Mouse (Mus musculus) erythroid progenitor cell, adult 5-6 weeks (primary cell): Measurements from ENCODE around the gene Scnn1a. TPM values are rescaled to one million over a fixed set of nuclear protein-coding genes. Genes with fewer than 3 reads are reported as not detected.
A peak's percentile ranks its signal among the peaks of the same experiment; 100 is the strongest.
"Not testable (repeated sequence)": the region's sequence is repeated elsewhere in the genome, so short reads cannot be mapped to it uniquely, and the experiment has no call there.

Experiments
- ATAC-seq: replicated peaks from 2 replicates; pipeline ENCODE4 v1.8.0; 2016; ENCODE audit warnings: moderate number of reproducible peaks, mild to moderate bottlenecking, moderate TSS enrichment, inconsistent platforms; ENCODE audit not compliant: poor library complexity, low FRiP score, severe bottlenecking
- total RNA-seq, 2 experiments: library from RNA; stranded (forward) in 1 of 2; stranded (reverse) in 1 of 2; fragments of 150-400 nt in 1 of 2; fragments of 186-747, 209-891 nt in 1 of 2; gene quantifications; 2 replicates each; pipeline versions ENCODE4 v1.2.3 to v1.2.4; 2015 to 2017; ENCODE audit warnings: low replicate concordance in 2 of 2

Scnn1a gene
- total RNA-seq (2015; ENCODE audit: low replicate concordance), result 2.9 and 7.6 TPM in 2 replicates
- total RNA-seq (2017; ENCODE audit: low replicate concordance), result not detected in 2 replicates

DNA sequence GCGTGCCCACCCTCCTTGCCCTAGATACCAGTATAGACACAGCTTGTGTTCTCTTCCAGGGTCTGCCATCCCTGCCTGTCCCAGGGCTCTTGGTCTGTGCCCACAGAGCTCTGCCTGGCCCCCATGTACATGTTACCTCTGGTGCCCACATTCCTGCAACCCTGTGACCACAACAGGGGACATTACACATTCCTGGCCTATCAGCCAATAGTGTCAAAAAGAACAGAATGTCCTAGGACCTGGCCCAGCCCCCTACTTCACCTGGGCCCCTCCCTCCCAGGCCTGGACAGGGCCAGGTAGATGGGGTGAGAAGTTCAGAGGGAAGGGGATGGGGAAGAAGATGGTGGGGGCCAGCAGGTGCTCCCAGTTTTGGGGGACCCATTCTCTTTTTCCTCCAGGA is at the start of gene Scnn1a:
TSS of gene Scnn1a (plus strand) at position 337 of the 400 bp plus-strand sequence.
- no peak for ATAC-seq

DNA sequence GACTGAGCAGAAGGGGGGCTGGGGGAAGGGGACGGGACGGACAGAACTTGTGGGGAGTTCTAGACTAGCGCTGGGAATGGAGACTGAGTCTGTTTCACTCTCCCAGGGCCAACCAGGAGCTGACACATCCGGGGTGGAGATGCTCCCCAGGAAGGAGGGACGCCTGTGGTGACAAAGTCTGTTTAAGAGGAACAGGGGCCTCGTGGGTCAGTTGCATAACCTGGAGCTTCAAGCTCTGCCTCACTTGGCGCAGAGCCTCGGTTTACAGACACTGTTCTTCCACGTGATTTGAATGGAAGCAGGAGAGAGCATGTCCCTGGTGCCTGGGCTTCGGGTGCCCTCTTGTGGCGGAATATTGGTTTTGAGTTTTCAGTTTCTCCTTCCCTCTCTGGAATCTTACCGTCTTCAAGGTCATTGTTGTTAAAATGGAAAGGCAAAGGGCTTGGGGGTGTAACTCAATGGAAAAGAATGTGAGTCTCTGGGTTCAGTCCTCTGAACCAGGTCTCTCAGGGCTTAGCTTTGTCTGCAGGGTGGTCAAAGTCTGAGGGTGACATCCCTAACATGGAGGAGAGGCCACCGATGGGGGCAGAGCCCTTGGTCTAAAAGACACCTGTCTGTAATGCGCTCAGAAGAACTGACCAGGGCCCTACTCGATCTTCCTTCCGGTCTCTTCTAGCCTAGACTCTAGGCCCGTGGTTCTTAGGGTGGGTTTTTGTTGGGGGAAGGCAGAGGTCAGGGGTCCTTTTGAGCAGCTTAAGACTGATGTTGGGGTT is 48.8 kb upstream of the Scnn1a start:
- ATAC-seq, result peak; percentile 55

DNA sequence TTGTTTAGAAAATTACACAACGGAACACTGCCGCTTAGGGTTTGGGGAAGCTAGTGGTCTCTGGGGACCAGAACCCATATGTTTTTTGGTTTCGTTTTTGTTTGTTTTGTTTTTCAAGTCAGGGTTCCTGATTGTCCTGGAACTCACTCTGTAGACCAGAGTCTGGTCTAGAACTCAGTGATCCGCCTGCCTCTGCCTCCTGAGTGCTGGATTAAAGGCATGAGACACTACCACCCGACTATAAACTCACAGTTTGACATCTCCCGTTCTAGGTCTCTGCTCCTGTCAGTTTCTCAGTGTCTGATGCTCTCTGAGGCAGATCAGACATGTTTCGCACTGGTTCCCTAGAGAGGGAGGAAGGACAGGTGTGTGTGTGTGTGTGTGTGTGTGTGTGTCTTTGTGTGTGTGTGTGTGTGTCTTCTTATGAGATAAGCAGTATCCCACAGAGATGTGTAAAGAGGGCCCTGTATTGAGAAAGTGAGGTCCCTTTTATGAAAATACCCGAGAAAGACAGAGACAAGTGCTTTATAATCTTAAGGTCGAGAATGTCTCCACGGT is 48.2 kb upstream of the Scnn1a start:
- ATAC-seq, result no peak

DNA sequence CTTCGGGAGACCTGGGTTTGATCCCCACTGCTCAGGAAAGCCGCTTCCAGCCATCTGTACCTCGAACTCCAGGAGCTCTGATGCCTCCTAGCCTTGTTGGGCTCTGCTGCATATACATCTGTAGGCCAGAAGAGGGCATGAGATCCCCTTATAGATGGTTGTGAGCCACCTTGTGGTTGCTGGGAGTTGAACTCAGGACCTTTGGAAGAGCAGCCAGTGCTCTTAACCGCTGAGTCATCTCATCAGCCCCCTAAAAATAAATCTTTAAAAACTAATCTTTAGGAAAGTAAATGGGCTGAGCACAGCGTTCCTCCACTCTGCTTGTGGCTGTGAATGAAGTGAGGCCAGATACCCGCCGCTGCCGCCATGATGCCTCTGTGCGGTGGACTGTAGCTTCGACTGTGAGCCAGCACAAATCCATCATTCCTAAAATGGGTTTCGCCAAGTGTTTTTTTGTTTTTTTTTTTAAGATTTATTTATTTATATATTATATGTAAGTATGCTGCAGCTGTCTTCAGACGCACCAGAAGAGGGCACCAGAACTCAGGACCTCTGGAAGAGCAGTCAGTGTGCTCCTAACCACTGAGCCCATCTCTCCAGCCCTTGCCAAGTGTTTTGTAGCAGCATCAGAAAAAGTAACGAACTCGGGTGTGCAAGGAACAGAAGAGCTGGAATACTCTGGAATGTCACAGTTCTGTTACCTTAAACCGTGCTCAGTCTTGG is 45.5 kb upstream of the Scnn1a start:
- ATAC-seq, result no peak

DNA sequence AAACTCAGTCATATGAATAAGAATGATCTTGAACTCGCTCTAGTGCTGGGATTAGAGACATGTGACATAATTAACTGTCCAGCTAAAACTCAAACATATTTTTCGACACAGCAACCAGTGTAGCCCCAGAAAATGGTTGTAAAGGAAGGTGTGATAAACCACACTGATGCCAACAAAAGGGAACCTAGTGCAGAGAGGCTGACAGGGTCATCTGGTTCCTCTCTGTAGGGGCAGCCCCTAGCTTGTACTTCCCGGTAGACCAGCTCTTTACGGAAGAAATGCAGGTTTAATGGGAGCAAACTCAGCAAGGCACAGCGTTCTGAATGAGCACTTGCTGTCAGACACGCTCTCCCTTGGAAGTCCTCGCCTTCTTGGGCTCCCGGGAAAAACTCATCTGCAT is 40.7 kb upstream of the Scnn1a start:
- ATAC-seq, result no peak

DNA sequence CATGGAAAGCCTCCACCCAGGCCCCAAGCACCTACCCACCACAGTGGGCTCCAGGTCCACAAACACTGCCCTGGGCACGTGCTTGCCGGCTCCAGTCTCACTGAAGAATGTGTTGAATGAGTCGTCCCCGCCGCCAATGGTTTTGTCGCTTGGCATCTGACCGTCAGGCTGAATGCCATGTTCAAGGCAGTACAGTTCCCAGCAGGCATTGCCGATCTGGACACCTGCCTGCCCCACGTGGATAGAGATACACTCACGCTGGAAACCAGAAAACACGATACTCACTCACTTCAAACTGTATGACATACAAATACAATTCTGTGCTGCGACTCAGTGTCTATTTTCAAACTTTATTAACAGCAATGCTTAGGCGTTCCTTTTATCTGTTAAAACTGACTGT is 37.7 kb upstream of the Scnn1a start:
- ATAC-seq, result not testable (repeated sequence)

DNA sequence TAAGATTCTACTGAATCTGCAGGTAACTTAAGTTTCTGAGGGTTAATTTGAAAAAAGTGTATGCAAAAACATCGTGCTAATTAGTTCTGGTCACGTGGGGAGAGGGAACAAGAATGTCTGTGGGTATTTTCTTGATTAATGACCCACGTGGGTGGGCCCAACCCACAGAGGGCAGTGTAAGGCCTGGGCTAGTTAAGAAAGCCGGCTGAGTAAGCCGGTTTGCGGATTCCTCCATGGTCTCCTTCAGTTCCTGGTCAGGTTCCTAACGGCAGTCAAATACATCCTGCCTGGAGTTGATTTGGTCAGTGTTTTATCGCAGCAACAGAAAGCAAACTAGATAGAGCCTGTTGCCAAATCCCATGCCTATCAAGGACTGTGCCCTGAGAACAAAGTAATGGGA is 36.2 kb upstream of the Scnn1a start:
- ATAC-seq, result no peak

DNA sequence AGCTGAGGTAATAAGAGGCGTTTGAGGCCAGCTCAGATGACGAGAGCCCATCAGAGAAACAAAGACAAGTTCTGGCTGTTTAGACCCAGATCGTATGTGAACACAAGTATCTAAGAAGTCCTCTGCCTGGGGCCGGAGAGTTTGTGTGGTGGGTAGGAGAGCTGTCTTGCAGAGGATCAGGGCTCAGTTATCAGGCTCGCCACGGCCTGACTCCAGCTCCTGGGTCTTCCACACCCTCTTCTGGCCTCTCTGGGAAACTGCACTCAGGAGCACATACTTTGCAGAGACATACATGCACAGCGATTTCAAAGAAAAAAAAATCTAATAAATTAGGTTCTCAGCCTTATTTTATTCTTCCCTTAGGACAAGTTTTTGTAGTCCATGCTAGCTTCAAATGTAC is 35.7 kb upstream of the Scnn1a start:
- no peak for ATAC-seq

DNA sequence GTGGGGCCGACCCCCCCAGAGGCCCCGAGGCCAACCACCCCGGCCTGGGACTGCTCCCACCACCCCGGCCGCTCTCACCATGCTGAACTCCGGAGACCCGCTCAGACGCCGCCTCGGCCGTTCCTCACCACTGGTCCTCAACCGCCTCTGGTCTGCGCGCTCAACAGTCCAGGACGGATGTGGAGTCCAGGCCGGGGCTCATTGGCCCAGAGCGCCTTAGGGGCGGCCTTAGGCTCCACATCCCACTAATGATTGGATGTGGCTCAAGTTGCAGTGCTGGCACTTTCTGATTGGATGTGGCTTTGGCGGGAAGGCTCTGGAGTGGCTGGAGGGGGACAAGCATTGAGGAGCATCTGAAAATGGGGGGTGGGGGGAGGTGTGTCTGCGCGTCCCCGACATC is 34.6 kb upstream of the Scnn1a start, which contains the start of gene Tuba3a:
TSS of gene Tuba3a (minus strand) at position 153 of the 400 bp plus-strand sequence.
- ATAC-seq, result no peak

DNA sequence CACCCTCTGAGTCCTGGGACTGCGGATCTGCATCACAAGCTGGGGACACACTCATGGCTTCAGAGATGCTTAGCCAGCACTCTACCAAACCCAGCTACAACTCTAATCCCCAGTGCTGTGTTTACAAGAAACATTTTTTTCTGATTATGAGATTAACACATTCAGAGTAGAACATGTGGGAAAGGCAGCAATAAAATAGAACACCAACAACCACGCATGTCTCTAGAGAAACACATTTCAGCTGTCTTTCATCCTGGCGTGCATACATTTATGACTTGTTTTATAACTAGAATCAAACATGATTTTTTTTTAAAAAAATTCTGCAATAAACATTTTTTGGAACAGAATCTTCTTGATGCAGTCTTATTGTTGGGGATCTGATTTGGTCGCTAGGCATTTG is 33.5 kb upstream of the Scnn1a start:
- ATAC-seq, result no peak

DNA sequence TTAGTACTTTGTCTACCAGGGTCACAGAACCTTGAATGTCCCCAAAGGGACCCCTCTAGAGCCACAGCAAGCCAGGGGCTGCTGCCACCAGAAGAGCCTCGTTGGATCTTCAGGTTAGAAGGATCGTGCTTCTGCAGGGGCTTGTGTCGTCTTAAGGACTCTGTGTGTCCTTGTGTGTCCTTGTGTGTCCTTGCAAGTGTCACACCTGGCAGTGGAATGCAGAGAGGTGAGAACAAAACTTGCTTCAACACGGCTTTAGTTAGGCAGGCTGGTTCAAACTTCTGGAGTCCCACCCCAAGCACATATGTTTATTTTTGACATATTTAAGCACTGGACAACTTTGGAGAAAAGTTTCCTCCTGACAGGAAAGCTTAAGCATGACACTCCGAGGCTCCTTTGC is 31.7 kb upstream of the Scnn1a start:
- no peak for ATAC-seq

DNA sequence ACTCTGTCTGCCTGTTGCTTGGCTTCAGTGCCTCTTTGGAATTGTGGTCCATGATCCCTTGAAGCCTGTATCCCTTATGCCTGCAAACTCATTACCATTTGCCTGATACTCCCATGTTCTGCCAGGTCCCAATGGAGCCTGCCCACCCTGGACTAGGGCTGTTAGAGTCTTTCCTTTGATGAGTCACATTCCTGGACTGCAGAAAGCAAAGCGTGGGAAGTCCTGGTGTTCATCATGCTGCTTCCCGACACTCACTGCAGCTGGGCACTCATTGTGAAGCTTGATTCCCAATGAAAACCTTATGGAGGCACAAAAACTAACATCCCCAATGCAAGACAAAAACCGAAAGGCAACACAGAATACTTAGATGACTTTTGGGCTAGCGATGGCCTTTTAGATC is 29.1 kb upstream of the Scnn1a start:
- no peak for ATAC-seq

DNA sequence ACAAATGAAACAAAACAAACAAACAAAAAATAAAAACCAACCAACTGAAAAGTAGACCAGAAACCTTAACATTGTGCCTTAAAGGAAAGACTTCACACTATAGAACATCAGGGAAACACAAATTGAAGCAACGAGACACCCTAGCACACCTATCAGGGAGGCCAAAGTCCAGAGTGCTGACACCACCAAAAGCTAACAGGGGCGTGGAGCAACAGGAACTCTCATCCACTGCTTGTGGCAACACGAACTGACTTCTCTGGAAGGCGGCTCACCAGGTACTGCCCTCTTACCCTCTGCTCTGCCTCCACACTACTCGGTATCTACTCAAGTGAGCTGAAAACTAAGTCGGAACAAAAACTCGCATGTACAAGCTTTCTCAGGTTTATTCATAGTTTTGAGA is 28.2 kb upstream of the Scnn1a start:
- ATAC-seq, result no peak

DNA sequence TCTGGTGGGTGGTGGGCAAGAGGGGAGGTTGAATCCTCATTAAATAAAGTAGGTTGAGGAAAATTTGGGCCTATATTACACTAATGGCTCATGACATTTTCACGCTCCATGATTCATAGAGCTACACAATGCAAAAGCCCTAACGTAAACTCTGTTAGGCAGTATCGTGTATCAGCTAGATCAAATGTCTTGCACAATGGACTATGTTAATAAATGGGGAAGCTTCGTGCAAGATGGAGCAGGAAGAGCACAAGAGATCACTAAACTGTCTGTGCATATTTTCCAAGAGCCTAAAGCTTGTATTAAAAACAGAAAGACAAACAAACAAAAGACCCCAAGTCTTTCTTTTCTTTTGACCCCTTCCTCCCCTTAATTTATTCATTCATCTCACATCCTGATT is 26.4 kb upstream of the Scnn1a start:
- ATAC-seq, result no peak

DNA sequence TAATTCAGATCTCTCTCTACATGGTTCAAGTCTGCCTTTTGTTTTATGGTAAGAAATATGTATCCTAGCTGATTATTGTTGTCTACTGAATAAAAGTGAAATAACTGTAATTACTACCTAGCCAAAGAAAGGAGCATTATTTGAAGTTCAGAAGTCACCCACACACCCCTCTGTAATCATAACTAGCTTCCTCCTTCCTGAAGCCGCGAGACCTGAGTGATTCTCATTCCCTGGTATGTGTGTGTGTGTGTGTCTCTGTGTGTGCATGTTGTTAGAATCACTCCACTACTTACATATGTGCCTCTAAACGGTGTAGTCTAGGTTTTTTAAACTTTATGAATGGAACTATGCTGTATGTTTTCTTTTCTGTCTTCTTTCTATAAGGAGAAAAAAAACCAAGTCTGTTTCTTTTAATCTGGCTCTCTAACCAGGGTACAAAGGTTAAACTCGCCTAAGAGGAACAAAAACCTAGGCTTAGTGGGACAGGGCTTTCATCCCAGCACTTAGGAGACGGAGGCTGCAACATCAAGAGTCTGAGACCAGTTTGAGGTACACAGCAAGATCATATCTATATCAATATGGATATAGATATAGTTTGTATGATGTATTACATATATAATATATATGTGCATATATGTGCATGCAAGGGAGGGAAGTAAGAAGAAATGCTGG is 23.2 kb upstream of the Scnn1a start:
- no peak for ATAC-seq

DNA sequence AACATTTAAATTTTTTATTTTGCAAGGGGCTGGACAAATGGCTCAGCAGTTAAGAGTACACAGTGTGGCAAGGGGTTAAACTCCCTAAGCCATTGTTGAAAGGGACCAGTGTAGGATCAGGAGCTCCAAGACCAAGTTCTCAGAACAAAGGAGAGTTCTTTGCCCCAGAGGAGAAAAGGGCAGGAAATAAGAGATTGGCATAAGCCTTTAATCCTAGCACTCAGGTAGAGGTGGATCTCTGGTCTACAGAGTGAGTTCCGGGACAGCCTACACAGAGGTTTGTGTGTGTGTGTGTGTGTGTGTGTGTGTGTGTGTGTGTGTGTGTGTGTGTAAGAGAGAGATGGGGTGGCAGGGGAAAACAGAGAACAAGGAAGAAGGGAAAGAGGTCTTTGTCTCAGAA is 19.5 kb upstream of the Scnn1a start:
- no peak for ATAC-seq

DNA sequence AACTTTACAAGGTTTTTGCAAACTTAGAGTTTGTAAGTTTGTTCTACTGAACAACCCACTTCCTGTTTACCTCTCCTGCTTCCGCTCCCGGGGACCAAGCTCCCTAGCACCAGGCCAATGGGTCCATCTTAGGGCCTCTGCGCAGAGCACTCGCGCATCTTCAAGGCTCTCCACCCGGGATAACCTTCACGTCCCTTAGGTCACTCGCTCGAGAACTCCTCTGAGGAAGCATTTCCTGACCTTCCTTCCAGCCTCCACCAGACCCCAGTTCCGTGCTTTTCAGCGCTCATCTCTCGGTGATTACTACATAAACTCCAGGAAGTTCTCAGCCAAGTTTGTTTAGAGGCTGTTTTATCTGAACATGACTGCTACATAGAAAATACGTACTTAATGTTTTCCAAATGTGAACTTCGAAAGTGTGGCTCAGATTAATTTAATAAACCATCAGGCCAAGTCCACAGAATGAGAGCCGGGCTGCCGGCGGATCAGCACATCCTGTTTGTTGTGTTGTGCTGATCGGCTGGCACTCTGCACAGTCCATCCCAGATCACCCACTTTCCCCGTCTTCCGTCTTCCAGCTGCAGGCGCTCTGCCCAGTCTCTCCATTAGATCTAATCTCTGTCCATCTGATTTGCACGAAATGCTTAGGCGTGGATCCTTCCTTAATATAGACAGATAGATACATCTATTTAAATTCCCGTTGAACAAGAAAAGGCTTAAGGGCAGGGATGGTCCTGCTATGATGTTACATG is 18.1 kb upstream of the Scnn1a start:
- ATAC-seq, result no peak

DNA sequence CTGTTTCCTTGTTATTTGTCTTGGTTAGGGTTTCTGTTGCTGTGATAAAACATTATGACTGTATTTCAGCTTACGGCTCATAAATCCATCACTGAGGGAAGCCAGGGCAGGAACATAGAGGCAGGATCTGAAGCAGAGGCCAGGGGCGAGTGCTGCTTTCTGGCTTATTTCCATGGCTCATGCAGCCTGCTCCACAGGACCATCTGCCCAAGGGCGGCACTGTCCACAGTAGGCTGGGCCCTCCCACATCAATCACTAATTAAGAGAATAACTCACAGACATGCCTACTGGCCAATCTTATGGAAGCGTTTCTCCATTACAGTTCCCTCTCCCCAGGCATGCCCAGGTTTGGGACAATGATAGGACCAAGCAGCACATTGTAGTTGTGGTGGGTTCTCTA is 17.2 kb upstream of the Scnn1a start:
- no peak for ATAC-seq

DNA sequence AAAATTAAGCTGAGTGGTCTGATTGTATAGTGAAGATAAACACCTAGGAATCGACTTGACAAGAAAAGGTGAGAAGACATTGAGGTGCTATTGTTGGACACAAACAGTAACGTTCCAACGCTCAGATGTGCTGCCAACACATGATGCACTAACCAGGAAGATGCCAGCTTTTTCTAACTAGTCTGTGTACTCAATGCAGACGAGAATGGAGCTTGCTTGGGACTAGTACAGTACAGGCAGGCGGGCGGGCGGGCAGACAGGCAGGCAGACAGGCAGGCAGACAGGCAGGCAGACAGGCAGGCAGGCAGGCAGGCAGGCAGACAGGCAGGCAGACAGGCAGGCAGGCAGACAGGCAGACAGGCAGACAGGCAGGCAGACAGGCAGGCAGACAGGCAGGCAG is 16.1 kb upstream of the Scnn1a start:
- ATAC-seq, result not testable (repeated sequence)

DNA sequence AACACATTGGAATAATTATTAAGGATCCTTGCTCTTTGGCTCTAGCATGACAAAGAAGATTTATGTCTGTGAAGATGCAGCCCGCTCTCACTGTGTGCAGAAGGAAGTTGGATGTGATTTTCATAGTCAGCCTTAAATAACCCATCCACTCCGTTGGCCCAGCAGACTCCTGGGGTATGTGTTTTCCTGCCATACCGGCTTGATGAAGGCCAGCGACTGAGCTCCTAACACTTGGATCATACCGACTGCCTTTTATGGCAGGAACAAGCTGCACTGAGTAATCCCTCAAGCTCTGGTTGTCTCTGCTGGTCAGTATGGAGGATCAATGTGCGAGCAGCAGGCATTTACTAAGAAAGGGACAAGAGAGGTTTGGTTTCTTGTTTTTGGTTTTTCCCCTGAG is 15.0 kb upstream of the Scnn1a start:
- no peak for ATAC-seq
